Mouse (Mus musculus) ES-E14 (cell line): ENCODE measurements around the gene Morc4.

ENCODE experiments used
- CHD2 ChIP-seq: IDR thresholded peaks from 2 replicates; pipeline ENCODE4 v1.6.1; 2014; ENCODE audit warnings: mild to moderate bottlenecking, low read depth, low read length, inconsistent platforms
- HCFC1 ChIP-seq: IDR thresholded peaks from 2 replicates; pipeline ENCODE4 v1.6.1; 2012; ENCODE audit warnings: low read length, inconsistent platforms, borderline replicate concordance; ENCODE audit not compliant: insufficient read depth
- MAFK ChIP-seq: IDR thresholded peaks from 2 replicates; pipeline ENCODE4 v1.6.1; 2014; ENCODE audit warnings: mild to moderate bottlenecking, low read depth, low read length, inconsistent platforms; ENCODE audit not compliant: insufficient read depth
- ZC3H11A ChIP-seq: IDR thresholded peaks from 2 replicates; pipeline ENCODE4 v1.6.1; 2012; ENCODE audit warnings: low read depth, mild to moderate bottlenecking, inconsistent platforms, low read length, borderline replicate concordance
- ZNF384 ChIP-seq: IDR thresholded peaks from 2 replicates; pipeline ENCODE4 v1.6.1; 2012; ENCODE audit warnings: low read depth, low read length, inconsistent platforms

DNA sequence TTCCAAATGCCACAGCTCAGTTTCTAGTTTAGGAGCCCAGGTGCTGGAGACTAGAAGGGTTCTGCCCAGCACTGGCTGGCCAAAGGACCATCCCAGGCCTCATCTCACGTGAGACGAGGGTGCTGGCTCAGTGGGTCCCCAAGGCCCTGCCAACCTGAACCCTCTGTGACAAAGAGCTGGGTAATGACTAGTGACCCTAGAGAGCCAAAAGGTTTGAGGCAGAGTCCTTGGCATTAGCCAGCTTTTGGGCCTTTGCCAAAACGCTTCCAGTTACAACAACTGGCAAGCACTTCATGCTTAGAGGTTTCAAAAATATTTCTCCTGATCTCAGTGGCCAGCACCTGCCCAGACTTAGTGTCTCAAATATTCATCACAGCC is 88.4 kb downstream of the Morc4 start:
- TF ChIP-seq HCFC1: no peak
- no peak for TF ChIP-seq ZNF384
- TF ChIP-seq ZC3H11A: no peak
- no peak for TF ChIP-seq CHD2
- no peak for TF ChIP-seq MAFK
